Mouse (Mus musculus): ENCODE data around the gene Kcnk15.

Kcnk15 gene

DNA sequence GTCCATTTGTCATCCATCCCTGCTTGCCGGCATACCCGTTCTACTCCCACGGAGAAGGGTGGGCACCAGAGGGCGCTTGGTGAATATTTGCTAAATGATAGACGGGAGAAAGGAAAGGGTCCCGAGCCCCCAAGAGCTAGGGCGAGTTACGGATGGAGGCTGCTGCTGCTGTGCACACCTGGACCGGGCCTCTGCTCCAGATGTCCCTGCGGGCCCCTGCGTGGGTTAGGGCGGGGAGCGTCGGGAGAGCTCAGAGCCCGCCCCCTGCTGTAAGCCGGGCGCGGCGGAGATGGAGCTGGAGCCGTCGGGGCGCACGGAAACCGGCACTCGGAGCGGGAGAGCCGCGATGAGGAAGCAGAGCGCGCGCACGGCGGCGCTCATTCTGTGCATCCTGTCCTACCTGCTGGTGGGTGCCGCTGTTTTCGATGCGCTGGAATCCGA is at the start of gene Kcnk15:
TSS of gene Kcnk15 (plus strand) at position 191 of the 441 bp plus-strand sequence.
- peak; percentile 51 for DNase-seq (ENCODE audit: low spot score)

DNA sequence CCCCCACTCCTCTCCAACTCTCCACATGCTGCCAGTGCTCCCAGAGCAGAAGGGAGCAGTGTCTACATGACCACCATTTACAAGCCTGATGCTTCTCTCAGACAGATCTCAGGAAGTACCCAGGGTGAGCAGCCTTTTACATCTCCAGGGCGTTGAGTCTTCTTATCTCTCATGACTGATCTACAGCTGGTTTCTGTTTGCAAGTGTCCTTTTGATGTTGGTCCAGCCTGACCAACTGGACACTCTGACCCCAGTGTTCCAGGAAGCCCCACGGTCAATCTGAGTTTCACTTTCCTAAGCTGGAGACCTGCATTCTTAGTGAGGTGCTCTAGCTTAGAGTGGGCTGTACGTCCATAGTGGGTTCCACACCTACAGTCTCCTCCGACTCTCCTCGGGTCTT is 49.6 kb upstream of the Kcnk15 start:
- DNase-seq (ENCODE audit: low spot score) = no peak

DNA sequence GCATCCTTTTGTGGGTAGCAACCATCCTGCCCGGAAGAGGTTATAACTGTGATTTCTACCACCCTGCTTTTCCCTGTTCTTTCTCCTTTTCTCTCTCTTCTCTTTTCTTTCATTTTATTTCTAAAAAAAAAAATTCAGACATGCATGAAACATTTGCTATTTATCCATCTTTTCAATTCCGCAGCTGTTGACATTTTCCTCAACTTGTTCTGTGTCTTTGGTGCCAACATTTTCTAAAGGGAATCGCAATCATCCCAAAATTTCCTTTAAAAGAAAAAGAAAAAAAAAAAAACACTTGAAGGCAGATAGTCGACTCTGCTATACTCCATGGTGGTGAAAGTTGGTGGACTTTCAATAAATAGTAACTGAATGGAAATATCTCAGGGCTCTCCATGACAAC is 44.3 kb upstream of the Kcnk15 start:
- no peak for DNase-seq (ENCODE audit: low spot score)

DNA sequence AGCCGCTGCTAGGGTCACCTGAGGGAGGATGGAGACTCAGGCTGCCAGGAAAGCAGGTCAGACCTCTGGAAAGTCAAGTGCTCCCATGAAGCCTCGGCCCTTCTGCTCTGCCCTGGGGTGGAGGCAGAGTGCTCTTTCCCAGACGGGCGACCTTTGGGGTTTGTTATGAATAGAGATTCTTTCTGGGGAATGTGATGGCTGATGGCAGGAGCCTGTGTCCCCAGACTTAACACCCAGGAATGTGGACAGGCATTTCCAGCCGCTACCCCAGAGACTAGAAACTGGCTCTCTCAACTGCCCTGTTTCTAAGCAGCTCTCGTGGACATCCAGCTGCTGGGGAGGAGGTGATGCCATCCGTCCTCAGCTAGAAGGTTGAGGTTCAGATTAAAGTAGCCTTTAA is 43.7 kb upstream of the Kcnk15 start:
- DNase-seq (ENCODE audit: low spot score) = no peak

DNA sequence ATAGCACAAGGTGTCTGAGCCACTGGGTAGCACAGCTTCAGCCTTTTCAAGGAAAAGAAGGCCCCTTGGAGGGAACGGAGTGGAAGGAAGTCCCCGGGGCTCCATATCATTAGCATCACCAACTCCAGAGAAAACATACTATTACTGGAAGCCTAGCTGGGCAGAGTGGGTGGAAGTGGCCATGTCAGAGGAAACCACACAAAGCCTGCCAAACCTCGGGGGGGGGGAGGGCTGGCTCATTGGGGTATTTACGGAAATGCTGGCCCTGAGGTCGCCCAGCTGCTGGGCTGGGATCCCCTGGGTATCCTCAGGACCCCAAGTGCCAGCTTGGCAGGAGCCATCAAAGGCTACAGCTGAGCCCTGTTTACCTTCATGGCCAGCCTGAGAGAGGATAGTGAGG is 40.4 kb upstream of the Kcnk15 start:
- no peak for DNase-seq (ENCODE audit: low spot score)

DNA sequence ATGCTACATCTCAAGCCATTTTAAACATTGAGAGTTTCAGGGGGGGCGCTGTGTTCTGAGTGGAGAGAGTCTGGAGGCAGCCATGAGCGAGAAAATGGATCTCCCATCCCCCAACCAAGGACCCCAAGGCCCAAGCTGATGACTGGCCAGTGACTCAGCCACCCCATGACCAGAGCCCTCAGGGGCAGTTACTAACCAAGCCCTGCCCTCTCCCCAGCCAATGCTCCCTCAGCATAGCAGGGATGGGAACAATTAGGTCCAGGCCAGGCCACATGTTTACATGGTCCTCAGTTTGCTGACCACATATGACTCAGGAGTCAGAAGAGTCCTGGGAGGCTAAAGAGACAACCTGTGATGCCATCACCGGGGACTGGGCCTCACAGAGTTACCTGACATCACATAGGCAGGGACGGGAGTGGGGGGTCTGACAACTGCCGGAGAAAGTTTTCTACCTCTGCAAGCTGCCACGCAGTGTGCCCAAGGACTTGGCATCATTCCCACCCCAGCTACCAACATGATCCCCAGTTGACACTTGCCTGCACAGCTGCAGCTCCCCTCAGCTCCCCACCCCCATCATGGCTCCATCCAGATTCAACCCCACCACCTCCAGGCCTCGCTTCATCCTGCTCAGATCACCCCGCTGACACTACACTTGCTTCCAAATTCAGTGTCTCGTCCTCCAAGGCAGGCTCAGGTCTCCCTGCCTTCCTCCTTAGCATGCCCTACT is 38.5 kb upstream of the Kcnk15 start:
- DNase-seq (ENCODE audit: low spot score) = no peak

DNA sequence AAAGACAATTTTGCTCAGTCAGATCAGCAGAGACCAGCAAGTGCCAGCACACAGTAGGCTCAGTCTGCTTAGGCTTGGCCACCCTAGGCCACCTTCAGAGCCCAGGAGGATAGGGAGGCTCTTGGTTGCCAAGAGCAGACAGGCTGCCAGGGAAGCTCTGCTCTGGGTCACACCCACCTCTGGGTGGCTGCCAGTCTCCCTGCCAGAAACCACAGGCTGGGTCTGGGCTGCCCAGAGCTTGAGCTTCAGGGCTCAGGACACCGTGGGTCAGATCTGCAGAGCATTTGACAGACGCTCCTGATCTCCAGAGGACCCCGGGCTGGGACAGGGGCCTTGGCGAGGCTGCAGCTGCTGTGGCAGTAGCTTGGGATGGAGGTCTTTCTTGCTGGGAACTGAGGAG is 32.8 kb upstream of the Kcnk15 start, which contains the start of gene Ccn5:
TSS of gene Ccn5 (plus strand) at position 255 of the 400 bp plus-strand sequence.
- DNase-seq (ENCODE audit: low spot score) = no peak

DNA sequence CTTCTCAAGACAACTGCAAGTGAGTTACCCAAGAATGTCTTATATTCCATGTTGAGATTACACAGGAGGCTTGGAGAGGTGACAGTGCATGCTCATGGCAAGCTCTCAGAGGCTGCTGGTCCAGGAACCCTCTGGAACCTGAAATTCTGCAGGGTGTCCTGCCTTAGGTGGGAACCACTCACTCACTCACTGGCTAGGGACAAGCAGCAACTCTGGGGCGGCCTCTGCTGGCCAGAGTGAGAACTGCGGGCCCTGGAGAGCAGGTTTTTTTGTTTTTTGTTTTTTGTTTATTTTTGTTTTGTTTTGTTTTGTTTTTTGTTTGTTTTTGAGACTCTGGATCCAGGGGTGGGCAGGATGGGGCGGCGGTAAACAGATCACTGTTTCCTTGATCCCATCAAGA is 30.2 kb upstream of the Kcnk15 start:
- DNase-seq (ENCODE audit: low spot score) = peak; percentile 69

DNA sequence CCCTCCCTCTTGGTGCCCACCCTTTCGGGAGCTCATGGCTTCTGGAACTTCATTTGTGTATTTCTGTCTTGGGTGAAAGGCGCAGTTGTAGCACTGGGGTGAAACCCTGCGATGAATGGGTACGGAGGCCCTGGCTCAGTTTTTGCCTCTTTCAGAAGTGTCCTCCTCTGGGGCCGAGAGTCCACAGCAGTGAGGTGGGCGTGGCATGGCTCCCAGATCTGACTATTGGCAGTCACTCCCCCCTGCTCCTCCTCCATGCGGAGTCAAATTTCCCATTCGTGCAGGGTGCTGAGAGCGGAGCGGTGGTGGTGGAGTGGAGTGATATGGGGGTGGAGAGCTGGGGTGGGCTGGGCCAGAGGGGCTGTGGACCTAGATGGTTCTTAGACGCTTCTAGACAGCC is 29.7 kb upstream of the Kcnk15 start:
- peak; percentile 82 for DNase-seq (ENCODE audit: low spot score)

DNA sequence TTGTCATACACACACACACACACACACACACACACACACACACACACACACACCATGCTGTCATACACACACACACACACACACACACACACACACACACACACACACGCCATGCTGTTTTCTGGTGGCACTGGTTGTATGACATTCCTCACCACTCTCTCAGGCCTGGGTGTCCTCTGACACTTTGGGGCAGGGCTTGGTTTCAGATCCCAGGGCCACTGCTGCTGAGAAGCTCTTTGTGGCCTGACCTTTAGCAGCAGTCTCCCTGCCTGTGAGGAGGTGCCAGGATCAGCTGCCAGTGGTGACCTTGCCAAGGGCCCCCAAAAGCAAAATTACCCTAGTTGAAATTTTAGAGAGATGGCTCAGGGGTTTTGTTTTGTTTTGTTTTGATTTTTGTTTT is 27.6 kb upstream of the Kcnk15 start:
- DNase-seq (ENCODE audit: low spot score) = no peak

DNA sequence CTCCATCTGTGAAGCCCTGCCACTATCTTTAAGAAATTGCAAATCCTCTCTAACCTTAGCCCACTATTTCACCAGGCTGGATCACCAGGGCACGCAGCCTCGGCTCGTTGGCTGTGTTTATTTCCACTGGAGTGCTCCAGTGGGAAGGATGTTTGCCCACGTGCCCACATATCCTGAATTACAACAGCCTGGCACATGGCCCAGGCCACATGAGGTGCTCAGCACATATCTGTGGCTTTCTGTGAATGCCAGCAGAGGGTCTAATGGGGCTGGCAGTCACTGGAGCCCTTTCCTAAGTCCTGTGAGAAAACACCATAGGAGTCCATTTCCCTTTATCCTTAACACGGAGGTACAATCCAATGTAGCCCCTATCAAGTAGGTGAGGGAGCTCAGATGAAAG is 27.0 kb upstream of the Kcnk15 start:
- DNase-seq (ENCODE audit: low spot score) = no peak

DNA sequence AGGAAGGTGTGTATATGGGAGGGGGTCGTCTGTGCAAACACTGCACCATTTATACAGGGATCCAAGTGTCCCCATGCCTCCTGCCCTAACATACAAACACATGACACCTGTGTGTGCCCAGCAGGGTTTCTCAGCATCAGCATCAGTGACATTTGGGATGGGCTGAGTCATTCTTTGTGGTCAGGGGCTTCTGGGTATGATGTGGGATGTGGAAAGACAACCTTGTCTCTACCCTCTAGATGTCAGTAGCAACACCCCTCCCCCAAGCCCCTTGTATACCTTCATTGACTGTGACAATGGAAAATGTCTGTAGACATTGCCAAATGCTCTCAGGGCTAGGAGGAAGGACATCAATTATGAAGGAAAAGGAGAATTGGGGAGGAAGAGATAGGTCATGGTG is 22.3 kb upstream of the Kcnk15 start:
- DNase-seq (ENCODE audit: low spot score) = no peak

DNA sequence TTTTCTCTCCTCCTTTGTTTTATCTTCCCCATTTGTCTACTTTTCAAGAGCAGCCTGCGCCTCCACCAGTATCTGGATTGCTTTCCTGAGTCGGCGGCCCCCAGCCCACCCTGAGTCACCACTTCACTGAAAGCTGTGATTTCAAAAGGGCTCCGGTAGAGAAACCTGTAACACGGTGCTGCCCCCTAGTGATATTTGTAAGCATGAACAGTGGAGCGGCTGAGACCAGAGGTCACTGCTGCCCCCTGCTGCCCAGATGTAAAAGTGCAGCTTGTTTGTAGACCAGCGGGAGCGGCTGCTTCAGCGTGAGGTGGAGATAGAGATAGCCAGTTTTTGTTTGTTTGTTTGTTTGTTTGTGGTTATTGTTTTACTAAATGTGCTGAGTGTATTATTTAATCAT is 15.4 kb upstream of the Kcnk15 start:
- peak; percentile 90 for DNase-seq (ENCODE audit: low spot score)

DNA sequence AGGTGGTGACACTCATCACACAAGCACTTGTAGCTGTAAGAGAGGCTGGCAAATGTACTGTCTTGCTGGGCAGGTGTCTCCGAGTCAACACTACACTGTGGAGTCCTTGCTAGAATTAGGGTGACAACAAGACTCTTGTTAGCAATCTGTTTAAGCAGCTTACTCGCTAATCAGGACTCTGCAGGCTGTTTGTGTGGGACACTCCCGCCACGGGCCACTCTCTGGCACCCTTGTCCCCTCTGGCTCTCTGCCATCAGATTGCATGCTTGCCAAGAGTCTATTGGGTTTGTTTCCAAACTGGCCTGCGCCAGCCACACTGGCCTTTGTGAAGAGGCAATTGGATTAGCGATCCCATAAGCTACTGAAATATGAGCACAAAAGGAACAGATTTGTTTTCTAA is 13.9 kb upstream of the Kcnk15 start:
- no peak for DNase-seq (ENCODE audit: low spot score)

DNA sequence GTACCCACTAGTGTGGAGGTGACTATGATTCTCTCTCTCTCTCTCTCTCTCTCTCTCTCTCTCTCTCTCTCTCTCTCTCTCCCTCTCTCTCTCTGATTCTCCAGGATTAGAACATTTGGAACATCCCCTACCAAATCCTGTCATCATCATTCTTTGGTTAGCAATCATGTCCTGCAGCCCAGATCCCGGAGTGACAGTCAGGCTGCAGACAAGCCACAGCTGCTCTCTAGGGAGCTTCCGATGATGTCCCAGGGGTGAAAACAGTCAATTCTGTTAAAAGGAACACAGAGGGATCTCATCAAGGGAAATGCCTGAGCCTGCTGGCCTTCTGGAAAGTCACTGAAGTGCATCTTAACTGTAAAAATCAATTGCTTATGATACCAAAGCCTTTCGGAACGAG is 11.4 kb upstream of the Kcnk15 start:
- DNase-seq (ENCODE audit: low spot score) = no peak

DNA sequence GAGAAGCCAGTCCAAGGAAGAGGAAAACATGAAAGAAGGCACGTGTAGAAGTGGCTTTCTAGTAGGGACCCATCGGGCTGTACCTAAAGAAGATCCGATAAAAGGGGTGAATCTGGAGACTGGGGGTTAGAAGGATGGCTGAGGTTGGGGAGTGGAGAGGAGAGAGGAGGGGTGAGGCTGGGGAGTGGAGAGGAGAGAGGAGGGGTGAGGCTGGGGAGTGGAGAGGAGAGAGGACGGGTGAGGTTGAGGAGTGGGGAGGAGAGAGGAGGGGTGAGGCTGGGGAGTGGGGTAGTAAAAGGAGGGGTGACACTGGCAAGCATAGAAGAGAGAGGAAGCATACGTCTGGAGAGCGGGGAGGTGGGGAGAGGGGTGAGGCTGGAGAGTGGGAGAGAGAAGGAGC is 3.8 kb downstream of the Kcnk15 start:
- DNase-seq (ENCODE audit: low spot score) = no peak

DNA sequence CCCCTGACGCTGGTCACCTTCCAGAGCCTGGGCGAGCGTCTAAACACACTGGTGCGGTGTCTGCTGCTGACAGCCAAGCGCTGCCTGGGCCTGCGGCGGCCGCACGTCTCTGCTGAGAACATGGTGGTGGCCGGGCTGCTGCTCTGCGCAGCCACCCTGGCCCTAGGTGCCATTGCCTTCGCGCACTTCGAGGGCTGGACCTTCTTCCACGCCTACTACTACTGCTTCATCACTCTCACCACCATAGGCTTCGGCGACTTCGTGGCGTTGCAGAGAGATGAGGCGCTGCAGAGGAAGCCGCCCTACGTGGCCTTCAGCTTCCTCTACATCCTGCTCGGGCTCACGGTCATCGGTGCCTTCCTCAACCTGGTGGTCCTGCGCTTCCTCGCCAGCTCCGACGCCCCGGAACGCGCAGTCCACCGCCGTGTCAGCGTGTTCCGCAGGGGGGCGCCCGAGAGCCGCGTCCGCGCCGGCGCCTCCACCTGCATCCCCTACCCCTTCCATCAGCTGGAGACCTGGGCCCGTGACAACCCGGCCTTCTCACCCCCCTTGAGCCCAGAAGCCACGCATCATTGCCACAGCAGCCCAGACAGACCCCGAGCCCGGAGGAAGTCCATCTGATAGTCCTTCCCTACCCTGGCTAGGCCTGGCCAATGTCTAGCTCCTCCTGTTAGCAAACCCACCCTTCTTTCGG is 5.0 kb downstream of the Kcnk15 start:
- peak; percentile 53 for DNase-seq (ENCODE audit: low spot score)

DNA sequence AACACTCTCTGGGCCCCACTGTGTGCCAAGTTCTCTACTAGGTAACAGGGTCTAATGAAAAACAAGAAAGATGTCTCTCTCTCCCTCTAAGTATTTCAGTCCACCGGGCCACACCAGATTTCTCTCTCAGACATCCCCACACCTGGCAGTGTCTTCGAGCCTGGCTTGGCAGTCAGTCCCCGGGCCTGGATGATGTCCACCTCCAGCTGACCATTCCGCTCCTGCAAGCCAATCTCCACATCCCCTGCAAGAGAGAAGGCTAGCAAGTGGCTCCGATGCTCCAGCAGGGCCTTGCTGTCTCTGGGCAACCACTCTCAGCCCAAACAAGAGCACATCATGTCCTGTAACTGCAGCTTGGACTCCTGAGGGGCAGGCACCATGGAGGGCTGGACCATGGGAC is 11.9 kb downstream of the Kcnk15 start:
- DNase-seq (ENCODE audit: low spot score) = no peak

DNA sequence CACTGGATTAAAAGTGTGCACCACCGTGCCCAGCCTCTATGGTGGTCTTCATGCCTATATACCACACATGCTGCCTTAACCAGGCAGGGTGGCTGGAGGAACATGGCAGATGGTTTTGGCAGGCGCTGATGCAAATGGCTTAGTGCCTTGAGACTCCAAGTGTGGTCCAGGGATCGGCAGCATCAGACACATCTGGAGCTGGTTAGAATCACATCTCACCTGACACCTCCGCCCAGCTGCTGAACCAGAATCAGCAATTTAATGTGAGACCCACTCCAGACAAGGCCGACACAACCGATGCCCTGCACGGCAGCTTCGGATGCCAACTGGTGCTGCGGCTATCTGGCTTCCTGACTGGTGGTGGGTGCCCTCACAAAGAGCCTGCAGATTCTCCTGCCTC is 12.6 kb downstream of the Kcnk15 start:
- DNase-seq (ENCODE audit: low spot score) = no peak

DNA sequence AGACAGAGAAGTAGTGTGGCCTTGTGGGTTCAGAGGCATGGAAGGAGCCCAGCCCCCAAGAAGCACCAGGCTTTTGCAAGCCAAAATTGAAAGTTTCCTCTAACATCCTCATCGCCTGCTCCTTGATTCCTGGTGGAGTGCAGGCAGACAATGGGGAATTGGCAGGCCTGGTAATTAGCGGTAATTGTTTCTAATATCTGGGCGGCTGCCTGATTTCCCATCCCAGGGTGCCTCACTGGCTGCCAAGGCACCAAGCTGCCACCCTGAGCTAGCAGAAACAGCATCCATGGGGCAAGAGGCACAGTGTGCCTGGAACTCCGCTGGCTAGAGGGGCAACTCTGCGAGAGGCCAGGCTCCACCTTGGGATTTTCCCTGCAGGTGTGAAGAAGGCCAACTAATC is 16.3 kb downstream of the Kcnk15 start:
- no peak for DNase-seq (ENCODE audit: low spot score)

DNA sequence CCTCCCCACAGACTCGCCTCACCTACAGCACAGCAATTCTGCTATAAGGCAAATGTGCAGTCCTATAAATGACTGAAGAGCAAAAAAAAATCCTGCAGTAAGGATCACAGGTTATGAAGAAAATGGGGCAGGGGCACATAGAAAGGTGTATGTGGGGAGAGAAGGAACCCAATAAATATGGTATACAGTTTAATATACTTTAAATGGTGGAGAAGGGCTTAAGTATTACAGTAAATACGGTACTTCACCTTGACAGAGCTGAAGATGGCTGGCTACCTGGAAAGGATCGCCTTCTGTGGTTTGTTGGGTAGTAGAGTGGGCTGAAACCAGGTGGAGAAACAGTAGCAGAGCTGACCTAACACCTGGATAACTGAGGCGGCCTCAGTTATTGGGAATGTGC is 17.8 kb downstream of the Kcnk15 start:
- no peak for DNase-seq (ENCODE audit: low spot score)

DNA sequence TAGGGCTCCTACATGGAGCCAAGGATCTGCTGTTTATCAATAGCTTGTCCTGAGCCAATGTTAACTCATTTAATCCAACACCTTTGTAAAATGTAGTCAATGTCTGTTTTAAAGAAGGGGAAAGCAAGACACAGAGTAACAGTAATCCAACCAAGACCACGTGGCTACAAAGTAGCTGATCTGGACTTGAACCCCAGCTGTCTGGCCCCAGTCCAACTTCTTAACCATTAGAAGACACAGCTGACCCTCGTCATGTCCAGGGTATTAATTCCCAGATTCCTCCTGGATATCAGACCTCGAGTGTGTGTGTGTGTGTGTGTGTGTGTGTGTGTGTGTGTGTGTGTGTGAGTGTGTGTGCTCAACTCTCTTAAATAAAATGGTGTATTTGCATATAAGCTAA is 18.5 kb downstream of the Kcnk15 start:
- DNase-seq (ENCODE audit: low spot score) = no peak

DNA sequence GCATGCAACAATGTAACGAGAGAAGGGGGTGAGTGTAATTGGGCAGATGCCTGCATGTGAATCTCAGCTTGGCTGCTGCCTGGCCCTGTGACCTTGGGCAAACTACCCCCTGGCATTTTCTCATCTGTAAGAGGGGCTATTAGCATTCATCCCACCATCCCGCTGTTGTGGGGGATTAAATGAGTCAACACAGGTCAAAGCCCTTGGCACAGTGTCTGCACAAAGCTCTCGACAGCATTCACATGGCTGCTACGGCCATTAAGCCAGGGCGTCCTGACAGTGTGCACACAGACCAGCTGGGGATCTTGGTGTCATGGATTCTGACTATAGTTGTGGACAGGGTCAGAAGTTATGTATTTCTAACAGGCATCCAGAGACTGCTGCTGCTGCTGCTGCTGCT is 21.4 kb downstream of the Kcnk15 start:
- DNase-seq (ENCODE audit: low spot score) = peak; percentile 14

DNA sequence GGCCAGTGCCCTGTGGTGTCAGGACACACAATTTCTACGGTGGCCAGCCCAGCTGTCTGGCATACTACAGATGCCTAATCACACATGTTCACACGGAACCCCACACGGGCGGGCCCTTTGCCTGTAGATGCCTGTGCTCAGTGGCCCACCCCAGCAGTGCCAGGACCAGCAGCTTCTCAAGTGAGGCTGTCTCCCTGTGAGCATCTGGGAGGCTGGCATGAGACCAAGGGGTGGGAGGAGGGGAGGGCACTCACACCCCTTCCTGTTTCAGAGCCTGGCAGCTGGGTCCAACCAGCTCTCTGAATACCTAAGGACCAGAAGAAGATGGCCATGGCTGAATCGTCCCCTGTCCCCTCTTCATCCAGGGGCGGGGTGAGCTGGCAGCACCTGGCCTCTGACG is 22.0 kb downstream of the Kcnk15 start:
- DNase-seq (ENCODE audit: low spot score) = no peak
